Mouse (Mus musculus): Measurements from ENCODE around the gene Tmem258. TPM values are rescaled to one million over a fixed set of nuclear protein-coding genes. Genes with fewer than 3 reads are reported as not detected.

The Tmem258 gene
- total and polyA plus RNA-seq, 2 experiments, result 41.1 to 133 TPM

- TF ChIP-seq CTCF (IDR thresholded peaks at IDR 0.05; ENCODE audit: low read depth, low read length), result 0 out of 2 replicates have a peak, but pooled peaks have one; percentile 14
- no peak for TF ChIP-seq POLR2A (IDR thresholded peaks at IDR 0.05; ENCODE audit: extremely low read depth, insufficient read depth, low read length)
- Histone ChIP-seq H3K9ac (ENCODE audit: low read depth, low read length) (no peak overlapping the region), H3K36me3 (ENCODE audit: control insufficient read depth, insufficient read depth, low read length) (peaks cover 48% of the 10 kb centered on the region), H3K27ac (replicated peaks; ENCODE audit: insufficient read depth, low read depth, low read length) (no peak overlapping the region), H3K4me1 (ENCODE audit: control insufficient read depth, insufficient read depth, low read length) (peaks cover 6% of the 10 kb centered on the region), H3K79me2 (ENCODE audit: control insufficient read depth, insufficient read depth, low read length) (no peaks in the 10 kb centered on the region), H3K27me3 (ENCODE audit: control insufficient read depth, insufficient read depth, low read length) (no peaks in the 10 kb centered on the region), H3K4me3 (ENCODE audit: insufficient read depth, low read depth, low read length) (no peak overlapping the region)
- no peak for DNase-seq (ENCODE audit: extremely low read depth, low read depth, low spot score)
- WGBS, result 87% methylated on average over 11 of the region's 11 CpGs
These were observed 9.5 kb upstream of the Tmem258 start for GRCm38 (mm10) chr19:10194337-10194736.

DNA sequence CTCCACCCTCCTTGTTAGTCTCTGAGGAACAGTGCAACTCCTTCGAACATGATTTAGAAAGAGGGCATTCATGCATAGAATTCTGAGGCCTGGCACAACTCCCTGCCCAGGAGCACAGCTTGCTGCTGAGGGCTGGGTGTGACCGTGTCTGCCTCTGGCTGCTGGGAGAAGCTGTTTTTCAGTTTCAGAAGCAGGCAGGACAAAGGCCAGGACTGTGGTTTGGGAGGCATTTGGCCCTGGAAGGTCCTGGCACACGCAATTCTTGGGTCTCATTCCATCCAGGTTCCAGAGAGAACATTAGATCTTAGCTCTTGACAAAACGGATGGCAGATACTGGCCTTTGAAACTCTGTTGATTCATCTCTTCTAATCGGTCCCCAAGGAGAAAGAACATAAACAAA lies 8.6 kb upstream of the Tmem258 start:
- H3K4me3 ChIP-seq (ENCODE audit: insufficient read depth, low read depth, low read length), result no peak overlapping the region
- DNase-seq (ENCODE audit: extremely low read depth, low read depth, low spot score), result peak; percentile 49
- H3K27me3 ChIP-seq (ENCODE audit: control insufficient read depth, insufficient read depth, low read length), result no peaks in the 10 kb centered on the region
- peaks cover 3% of the 10 kb centered on the region; the same call in 1 of the 2 replicates for H3K4me1 ChIP-seq (ENCODE audit: control insufficient read depth, insufficient read depth, low read length)
- no peaks in the 10 kb centered on the region for H3K79me2 ChIP-seq (ENCODE audit: control insufficient read depth, insufficient read depth, low read length)
- H3K27ac ChIP-seq (replicated peaks; ENCODE audit: insufficient read depth, low read depth, low read length), result no peak overlapping the region
- H3K36me3 ChIP-seq (ENCODE audit: control insufficient read depth, insufficient read depth, low read length), result peaks cover 39% of the 10 kb centered on the region
- H3K9ac ChIP-seq (ENCODE audit: low read depth, low read length), result no peak overlapping the region
- 42% methylated on average over 5 of the region's 5 CpGs for WGBS
- TF ChIP-seq CTCF (IDR thresholded peaks at IDR 0.05; ENCODE audit: low read depth, low read length) (no peak), POLR2A (IDR thresholded peaks at IDR 0.05; ENCODE audit: extremely low read depth, insufficient read depth, low read length) (no peak)

DNA sequence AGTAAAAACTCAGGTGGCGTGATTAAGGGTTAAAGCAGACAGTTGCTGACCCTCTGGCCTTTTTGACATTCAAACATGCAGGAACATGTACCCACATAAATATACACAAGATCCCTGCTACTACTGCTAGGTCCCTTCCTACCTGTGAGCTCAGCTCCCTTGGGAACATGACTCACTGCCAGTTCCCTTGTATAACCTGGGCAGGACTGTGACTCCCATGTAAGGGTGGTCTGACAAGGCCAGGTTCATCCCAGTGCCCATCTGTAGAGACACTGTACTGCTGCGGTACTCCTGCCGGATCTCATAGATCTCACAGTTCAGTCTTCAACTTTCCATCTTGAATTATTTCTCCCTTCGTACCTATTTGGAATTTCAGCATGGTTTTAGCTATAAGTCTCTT lies 6.7 kb upstream of the Tmem258 start:
- Histone ChIP-seq H3K4me3 (ENCODE audit: insufficient read depth, low read depth, low read length) (no peak overlapping the region), H3K4me1 (ENCODE audit: control insufficient read depth, insufficient read depth, low read length) (peaks cover 3% of the 10 kb centered on the region; the same call in 1 of the 2 replicates), H3K36me3 (ENCODE audit: control insufficient read depth, insufficient read depth, low read length) (peaks cover 23% of the 10 kb centered on the region), H3K79me2 (ENCODE audit: control insufficient read depth, insufficient read depth, low read length) (no peaks in the 10 kb centered on the region), H3K27me3 (ENCODE audit: control insufficient read depth, insufficient read depth, low read length) (no peaks in the 10 kb centered on the region), H3K9ac (ENCODE audit: low read depth, low read length) (no peak overlapping the region), H3K27ac (replicated peaks; ENCODE audit: insufficient read depth, low read depth, low read length) (no peak overlapping the region)
- no peak for DNase-seq (ENCODE audit: extremely low read depth, low read depth, low spot score)
- TF ChIP-seq POLR2A (IDR thresholded peaks at IDR 0.05; ENCODE audit: extremely low read depth, insufficient read depth, low read length), result no peak
- TF ChIP-seq CTCF (IDR thresholded peaks at IDR 0.05; ENCODE audit: low read depth, low read length), result no peak
- 87% methylated on average over 4 of the region's 4 CpGs for WGBS

- WGBS, result 80% methylated on average over 2 of the region's 2 CpGs
- no peak overlapping the region for H3K27ac ChIP-seq (replicated peaks; ENCODE audit: insufficient read depth, low read depth, low read length)
- H3K4me1 ChIP-seq (ENCODE audit: control insufficient read depth, insufficient read depth, low read length), result peaks cover 3% of the 10 kb centered on the region; the same call in 1 of the 2 replicates
- no peak for DNase-seq (ENCODE audit: extremely low read depth, low read depth, low spot score)
- no peak overlapping the region for H3K4me3 ChIP-seq (ENCODE audit: insufficient read depth, low read depth, low read length)
- H3K9ac ChIP-seq (ENCODE audit: low read depth, low read length), result no peak overlapping the region
- no peaks in the 10 kb centered on the region for H3K79me2 ChIP-seq (ENCODE audit: control insufficient read depth, insufficient read depth, low read length)
- no peak for TF ChIP-seq CTCF (IDR thresholded peaks at IDR 0.05; ENCODE audit: low read depth, low read length)
- no peak for TF ChIP-seq POLR2A (IDR thresholded peaks at IDR 0.05; ENCODE audit: extremely low read depth, insufficient read depth, low read length)
- H3K36me3 ChIP-seq (ENCODE audit: control insufficient read depth, insufficient read depth, low read length), result peaks cover 21% of the 10 kb centered on the region
- no peaks in the 10 kb centered on the region for H3K27me3 ChIP-seq (ENCODE audit: control insufficient read depth, insufficient read depth, low read length)
These were observed 5.5 kb upstream of the Tmem258 start for GRCm38 (mm10) chr19:10198286-10198685.

GRCm38 (mm10) chr19:10198723-10199122 lies 5.1 kb upstream of the Tmem258 start:
- H3K9ac ChIP-seq (ENCODE audit: low read depth, low read length), result no peak overlapping the region
- H3K4me1 ChIP-seq (ENCODE audit: control insufficient read depth, insufficient read depth, low read length), result no peaks in the 10 kb centered on the region; the same call in 1 of the 2 replicates
- 24% methylated on average over 3 of the region's 3 CpGs for WGBS
- TF ChIP-seq POLR2A (IDR thresholded peaks at IDR 0.05; ENCODE audit: extremely low read depth, insufficient read depth, low read length) (no peak), CTCF (IDR thresholded peaks at IDR 0.05; ENCODE audit: low read depth, low read length) (peak; percentile 98)
- no peaks in the 10 kb centered on the region for H3K79me2 ChIP-seq (ENCODE audit: control insufficient read depth, insufficient read depth, low read length)
- DNase-seq (ENCODE audit: extremely low read depth, low read depth, low spot score), result peak; percentile 68
- H3K36me3 ChIP-seq (ENCODE audit: control insufficient read depth, insufficient read depth, low read length), result peaks cover 21% of the 10 kb centered on the region
- H3K27me3 ChIP-seq (ENCODE audit: control insufficient read depth, insufficient read depth, low read length), result no peaks in the 10 kb centered on the region
- no peak overlapping the region for H3K27ac ChIP-seq (replicated peaks; ENCODE audit: insufficient read depth, low read depth, low read length)
- H3K4me3 ChIP-seq (ENCODE audit: insufficient read depth, low read depth, low read length), result no peak overlapping the region

GRCm38 (mm10) chr19:10203146-10203847 lies 517 bp upstream of the Tmem258 start:
- TF ChIP-seq CTCF (IDR thresholded peaks at IDR 0.05; ENCODE audit: low read depth, low read length) (no peak), POLR2A (IDR thresholded peaks at IDR 0.05; ENCODE audit: extremely low read depth, insufficient read depth, low read length) (no peak)
- Histone ChIP-seq H3K27ac (replicated peaks; ENCODE audit: insufficient read depth, low read depth, low read length) (no peak overlapping the region), H3K79me2 (ENCODE audit: control insufficient read depth, insufficient read depth, low read length) (no peaks in the 10 kb centered on the region), H3K9ac (ENCODE audit: low read depth, low read length) (peak overlapping the region; percentile 57), H3K4me3 (ENCODE audit: insufficient read depth, low read depth, low read length) (peak overlapping the region; percentile 93), H3K36me3 (ENCODE audit: control insufficient read depth, insufficient read depth, low read length) (peaks cover 5% of the 10 kb centered on the region; the same call in 1 of the 2 replicates), H3K4me1 (ENCODE audit: control insufficient read depth, insufficient read depth, low read length) (peaks cover 2% of the 10 kb centered on the region), H3K27me3 (ENCODE audit: control insufficient read depth, insufficient read depth, low read length) (no peaks in the 10 kb centered on the region)
- no peak for DNase-seq (ENCODE audit: extremely low read depth, low read depth, low spot score)
- 2% methylated on average over 23 of the region's 23 CpGs for WGBS

Data from liver, adult 2 months (tissue).